Mouse (Mus musculus) heart, adult 18-20 months (tissue): ENCODE data around the gene Vmn1r51. TPM values are rescaled to one million over a fixed set of nuclear protein-coding genes. Genes with fewer than 3 reads are reported as not detected.
"Not testable (repeated sequence)": the region's sequence is repeated elsewhere in the genome, so short reads cannot be mapped to it uniquely, and the experiment has no call there.

Experiments used
- DNase-seq, 2 experiments: peaks; one replicate each; pipeline ENCODE4 v3.0.0; 2021 to 2022; ENCODE audit warnings: mixed read lengths in 1 of 2
- long read RNA-seq, 2 experiments: library from polyadenylated mRNA; stranded (forward); transcript quantifications; one replicate each; pipeline ENCODE4 v2.0.0; 2021
- total RNA-seq, 2 experiments: library from RNA; stranded (reverse); gene quantifications; 2 replicates each; pipeline ENCODE4 v1.2.3; 2021

Vmn1r51 gene
- not detected for total RNA-seq
- long read RNA-seq, experiment 1: 0 reads
- long read RNA-seq, experiment 2: 0 reads

GRCm38 (mm10) chr6:90122296-90122695 lies at the start of gene Vmn1r51:
TSS of gene Vmn1r51 (plus strand) at chr6:90122596.
- not testable (repeated sequence) for DNase-seq

GRCm38 (mm10) chr6:90078406-90078805 lies 44.0 kb upstream of the Vmn1r51 start, which contains the start of gene Vmn1r49:
TSS of gene Vmn1r49 (minus strand) at chr6:90078506.
- DNase-seq: no peak

GRCm38 (mm10) chr6:90100566-90100965 lies 21.8 kb upstream of the Vmn1r51 start:
- DNase-seq: no peak

- no peak for DNase-seq
Measured at GRCm38 (mm10) chr6:90101130-90101529, 21.3 kb upstream of the Vmn1r51 start, which contains the start of gene Vmn1r50. TSS of gene Vmn1r50 (plus strand) at chr6:90101430.

GRCm38 (mm10) chr6:90160139-90160538 lies 37.7 kb downstream of the Vmn1r51 start:
- no peak for DNase-seq

- no peak for DNase-seq
Measured at GRCm38 (mm10) chr6:90174508-90174907, 52.1 kb downstream of the Vmn1r51 start, which contains the start of gene Vmn1r52. TSS of gene Vmn1r52 (plus strand) at chr6:90174808.

Other genes with a start within 250 kb of the Vmn1r51 start
- gene Vmn1r42, start 246.2 kb upstream of the Vmn1r51 start, total RNA-seq: under 1 TPM; 0.25 to 0.26 TPM
- gene Vmn1r43, start 246.2 kb upstream of the Vmn1r51 start, total RNA-seq: not detected
- gene Vmn1r44, start 238.9 kb upstream of the Vmn1r51 start, total RNA-seq: not detected
- not detected for gene Vmn1r45, start 182.0 kb upstream of the Vmn1r51 start, total RNA-seq
- gene Vmn1r46, start 153.3 kb upstream of the Vmn1r51 start, total RNA-seq: not detected
- not detected for gene Vmn1r47, start 106.4 kb upstream of the Vmn1r51 start, total RNA-seq
- not detected for gene Vmn1r48, start 85.8 kb upstream of the Vmn1r51 start, total RNA-seq
- gene Vmn1r49, start 44.1 kb upstream of the Vmn1r51 start, total RNA-seq: not detected
- not detected for gene Vmn1r50, start 21.2 kb upstream of the Vmn1r51 start, total RNA-seq
- gene Vmn1r52, start 52.2 kb downstream of the Vmn1r51 start, total RNA-seq: not detected
- gene V1ra8, start 80.2 kb downstream of the Vmn1r51 start, total RNA-seq: not detected
- not detected for gene Vmn1r53, start 101.8 kb downstream of the Vmn1r51 start, total RNA-seq
- not detected for gene Vmn1r54, start 123.7 kb downstream of the Vmn1r51 start, total RNA-seq
- gene BC048671, start 178.6 kb downstream of the Vmn1r51 start, total RNA-seq: not detected
- gene Chst13, start 202.6 kb downstream of the Vmn1r51 start, total RNA-seq: not detected
- not detected for gene Uroc1, start 210.7 kb downstream of the Vmn1r51 start, total RNA-seq
- 10 to 100 TPM; 14.0 to 14.3 TPM for gene Zxdc, start 246.9 kb downstream of the Vmn1r51 start, total RNA-seq